Mouse (Mus musculus) liver, adult 2 months (tissue): Measurements from ENCODE around the gene Ppme1.

Experiments
- CTCF ChIP-seq: fragments of 200-500 bp; IDR thresholded peaks from 2 replicates; pipeline ENCODE4 v1.5.1; 2011; ENCODE audit warnings: low read depth, low read length, control low read depth
- POLR2A ChIP-seq: fragments of 200-500 bp; IDR thresholded peaks from 2 replicates; pipeline ENCODE4 v1.6.1; 2011; ENCODE audit warnings: low read length, control low read depth; ENCODE audit not compliant: insufficient read depth; ENCODE audit errors: extremely low read depth

- no peak for TF ChIP-seq POLR2A
- no peak for TF ChIP-seq CTCF
Observed at GRCm38 (mm10) chr7:100317534-100317933, 54.6 kb downstream of the Ppme1 start.
